Mouse (Mus musculus): Measurements from ENCODE around the gene Fbxo3. TPM values are rescaled to one million over a fixed set of nuclear protein-coding genes. Genes with fewer than 3 reads are reported as not detected.

The Fbxo3 gene
- polyA plus RNA-seq (2015; fragmentation: Nextera tagmentation; extraction: Ambion mirVana), result 39.5 and 43.6 TPM in 2 replicates

DNA sequence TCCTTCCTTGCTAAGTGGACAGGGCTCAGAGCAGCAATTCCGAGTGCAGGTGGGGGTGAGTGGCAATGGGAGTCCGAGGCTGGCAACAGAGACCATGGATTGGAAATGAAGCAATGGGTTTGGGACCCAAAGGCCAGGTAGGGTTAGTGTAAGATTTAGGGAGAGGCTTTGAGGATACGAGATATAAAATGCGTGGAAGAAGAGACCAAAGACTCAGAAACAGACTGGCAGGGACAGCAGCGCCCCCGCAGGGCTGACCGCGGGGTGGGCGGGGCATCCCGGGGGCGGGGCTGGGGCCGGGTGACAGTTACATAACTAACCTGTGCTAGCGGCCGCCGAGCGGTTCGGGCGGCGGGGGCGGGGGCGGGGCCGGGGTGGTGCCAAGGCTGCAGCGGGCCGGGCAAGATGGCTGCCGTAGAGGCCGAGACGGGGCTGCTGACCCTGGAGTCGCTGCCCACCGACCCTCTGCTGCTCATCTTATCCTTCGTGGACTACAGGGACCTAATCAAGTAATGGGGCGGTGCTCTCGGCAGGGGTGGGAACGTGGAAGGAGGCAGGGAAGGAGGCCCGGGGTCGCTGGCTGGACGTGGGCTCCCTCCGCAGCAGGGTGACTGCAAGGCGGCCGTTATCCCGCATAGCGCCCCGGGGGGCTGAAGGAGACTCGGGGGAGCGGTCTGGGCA, at the start of gene Fbxo3:
Gene Fbxo3 (plus strand): TSS at position 264 of the 681 bp plus-strand sequence.

DNA sequence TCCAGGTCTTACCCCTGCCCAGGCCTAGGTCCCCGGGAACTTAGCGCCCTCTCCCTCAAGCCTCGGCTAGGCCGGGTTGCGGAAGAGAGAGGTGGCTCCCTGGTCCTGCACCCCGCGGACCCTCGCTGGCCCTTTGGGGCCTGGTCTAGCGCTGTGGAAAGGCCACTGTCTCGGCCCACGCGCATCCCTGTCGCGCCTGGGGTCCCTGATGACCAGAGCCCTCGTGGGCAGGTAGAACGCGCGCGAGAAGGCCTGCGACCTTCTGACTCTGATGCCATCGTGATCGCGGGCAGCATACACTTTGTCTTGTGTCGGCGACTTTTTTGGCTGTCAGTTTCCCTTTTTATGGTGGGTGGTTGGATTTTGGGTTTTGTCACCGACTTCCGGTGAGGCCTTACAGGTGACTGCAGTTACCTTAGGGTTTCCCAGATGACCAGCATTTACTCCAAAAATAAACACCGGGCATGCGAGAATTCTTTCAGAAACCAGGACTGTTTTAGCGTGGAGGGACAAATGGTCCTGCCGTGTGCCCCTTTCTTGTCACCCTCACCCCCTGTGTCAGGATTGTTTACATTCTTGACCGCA, 710 bp downstream of the Fbxo3 start, which contains the start of gene 4931422A03Rik:
Gene 4931422A03Rik (minus strand): TSS at position 223 of the 585 bp plus-strand sequence.

DNA sequence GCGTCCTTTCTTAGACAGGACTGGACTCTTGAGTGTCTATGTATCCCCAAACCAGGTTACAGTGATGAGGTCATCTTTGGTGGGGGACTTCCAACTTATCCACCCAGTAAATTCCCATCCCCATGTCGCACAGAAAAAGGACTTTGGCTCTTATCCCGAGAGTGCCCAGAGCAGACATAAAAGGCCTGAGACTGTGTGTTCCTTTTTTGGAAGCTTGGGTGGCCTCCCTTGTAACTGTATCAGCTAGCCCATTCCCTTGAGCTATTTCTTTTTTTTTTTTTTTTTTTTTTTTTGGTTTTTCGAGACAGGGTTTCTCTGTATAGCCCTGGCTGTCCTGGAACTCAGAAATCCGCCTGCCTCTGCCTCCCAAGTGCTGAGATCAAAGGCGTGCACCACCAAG, 38.0 kb downstream of the Fbxo3 start, which contains the start of gene Gm10912:
Gene Gm10912 (plus strand): TSS at position 301 of the 400 bp plus-strand sequence.

DNA sequence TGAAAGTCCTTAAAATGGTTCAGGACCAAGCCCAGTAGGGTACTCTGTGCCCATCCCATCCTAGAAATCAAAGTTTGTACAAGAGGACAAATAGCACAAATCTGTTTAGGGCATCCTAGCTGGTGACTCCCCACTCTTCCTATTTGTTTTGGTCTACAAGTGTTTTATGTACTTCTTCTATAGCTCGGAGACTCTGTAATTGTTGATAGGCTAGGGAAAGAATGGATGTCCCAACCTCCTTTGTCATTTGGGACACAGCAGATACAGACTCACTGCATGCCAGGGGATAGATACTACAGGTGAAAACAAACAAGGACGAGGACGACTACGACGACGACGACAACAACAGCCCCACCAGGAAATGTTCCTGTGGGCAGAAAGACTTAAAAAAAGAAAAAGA, 40.9 kb downstream of the Fbxo3 start, which contains the start of gene Gm10799:
Gene Gm10799 (minus strand): TSS at position 101 of the 400 bp plus-strand sequence.

DNA sequence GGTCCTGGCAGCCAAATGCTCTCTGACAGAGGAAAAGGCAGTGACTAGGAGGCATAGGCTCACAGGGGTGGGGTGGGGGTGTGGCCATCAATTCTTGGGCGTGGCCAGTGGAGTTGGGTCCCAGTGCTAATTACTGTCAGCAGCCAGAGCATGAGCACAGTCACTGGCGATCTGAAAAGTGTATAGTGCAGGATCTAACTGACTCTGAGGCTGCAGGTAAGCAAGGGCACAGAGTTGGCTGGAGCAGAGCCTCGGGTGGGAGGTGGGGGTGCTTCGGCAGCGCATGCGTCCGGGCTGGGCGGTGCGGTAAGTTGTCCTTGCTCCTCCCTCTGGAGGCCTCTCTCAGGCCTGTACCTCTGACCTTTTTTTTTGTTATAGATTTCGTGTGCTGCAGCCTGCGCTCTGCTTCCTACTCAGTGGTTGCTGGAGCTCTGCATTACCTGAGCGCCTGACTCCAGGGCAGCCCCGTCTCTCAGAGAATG, 42.2 kb downstream of the Fbxo3 start, which contains the start of gene Cd59b:
Gene Cd59b (plus strand): TSS at position 146 of the 482 bp plus-strand sequence.

DNA sequence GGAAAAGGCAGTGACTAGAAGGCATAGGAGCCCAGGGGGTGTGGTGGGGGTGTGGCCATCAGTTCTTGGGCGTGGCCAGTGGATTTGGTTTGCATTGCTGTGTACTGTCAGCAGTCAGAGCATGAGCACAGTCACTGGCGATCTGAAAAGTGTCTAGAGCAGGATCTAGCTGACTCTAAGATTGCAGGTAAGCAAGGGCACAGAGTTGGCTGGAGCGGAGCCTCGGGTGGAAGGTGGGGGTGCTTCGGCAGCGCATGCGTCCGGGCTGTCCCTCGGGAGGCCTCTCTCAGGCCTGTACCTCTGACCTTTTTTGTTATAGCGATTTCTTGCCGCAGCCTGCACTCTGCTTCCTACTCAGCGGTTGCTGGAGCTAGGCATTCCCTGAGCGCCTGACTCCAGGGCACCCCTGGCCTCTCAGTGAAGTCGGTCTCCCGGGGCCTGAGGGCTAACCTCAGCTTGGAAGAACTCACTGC, 68.3 kb downstream of the Fbxo3 start, which contains the start of gene Cd59a:
Gene Cd59a (plus strand): TSS at position 61 of the 473 bp plus-strand sequence.

Other genes with a start within 250 kb of the Fbxo3 start
- gene Caprin1, start 230.1 kb upstream of the Fbxo3 start, polyA plus RNA-seq (2015; fragmentation: Nextera tagmentation; extraction: Ambion mirVana), result 131 and 158 TPM in 2 replicates
- gene Lmo2, start 69.7 kb upstream of the Fbxo3 start, polyA plus RNA-seq (2015; fragmentation: Nextera tagmentation; extraction: Ambion mirVana), result 8.6 and 8.9 TPM in 2 replicates
- gene 4931422A03Rik, start 640 bp downstream of the Fbxo3 start, polyA plus RNA-seq (2015; fragmentation: Nextera tagmentation; extraction: Ambion mirVana), result 1.4 and 1.5 TPM in 2 replicates
- not detected in 2 replicates for gene Gm10912, start 38.1 kb downstream of the Fbxo3 start, polyA plus RNA-seq (2015; fragmentation: Nextera tagmentation; extraction: Ambion mirVana)
- gene Gm10799, start 40.8 kb downstream of the Fbxo3 start, polyA plus RNA-seq (2015; fragmentation: Nextera tagmentation; extraction: Ambion mirVana), result not detected in 2 replicates
- 3.6 and 3.7 TPM in 2 replicates for gene Cd59b, start 42.1 kb downstream of the Fbxo3 start, polyA plus RNA-seq (2015; fragmentation: Nextera tagmentation; extraction: Ambion mirVana)
- gene Cd59a, start 68.1 kb downstream of the Fbxo3 start, polyA plus RNA-seq (2015; fragmentation: Nextera tagmentation; extraction: Ambion mirVana), result 77.7 and 104 TPM in 2 replicates
- gene A930018P22Rik, start 95.0 kb downstream of the Fbxo3 start, polyA plus RNA-seq (2015; fragmentation: Nextera tagmentation; extraction: Ambion mirVana), result 0.53 and 0.58 TPM in 2 replicates

All from urinary bladder, postnatal 0 days (tissue).